Mouse (Mus musculus) spleen, adult 12 weeks (tissue): Measurements from ENCODE around the gene Tubb1.

ENCODE experiments used
- DNase-seq: peaks from one replicate; pipeline ENCODE4 v3.0.0; 2022; ENCODE audit warnings: low spot score

Tubb1 gene

GRCm38 (mm10) chr2:174450353-174450752 is at the start of gene Tubb1:
Gene Tubb1, plus strand, starts transcription at chr2:174450695.
- DNase-seq, result no peak

DNA sequence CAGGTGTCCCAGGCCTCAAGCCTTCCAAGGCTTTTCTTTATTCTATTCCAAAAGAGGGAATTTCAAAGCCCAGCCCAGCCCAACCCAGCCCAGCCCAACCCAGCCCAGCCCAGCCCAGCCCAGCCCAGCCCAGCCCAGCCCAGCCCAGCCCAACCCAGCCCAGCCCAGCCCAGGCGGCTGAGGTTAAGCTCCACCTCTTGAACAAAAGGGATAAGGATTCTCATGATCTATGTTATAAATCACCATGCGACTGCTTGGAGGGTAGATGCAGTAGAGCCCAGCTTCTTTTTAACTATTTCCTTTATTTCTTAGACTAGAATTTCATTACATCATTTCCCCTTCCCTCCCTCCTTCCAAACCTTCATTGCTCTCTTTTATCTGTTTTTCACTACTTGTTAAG is 40.3 kb upstream of the Tubb1 start:
- no peak for DNase-seq

DNA sequence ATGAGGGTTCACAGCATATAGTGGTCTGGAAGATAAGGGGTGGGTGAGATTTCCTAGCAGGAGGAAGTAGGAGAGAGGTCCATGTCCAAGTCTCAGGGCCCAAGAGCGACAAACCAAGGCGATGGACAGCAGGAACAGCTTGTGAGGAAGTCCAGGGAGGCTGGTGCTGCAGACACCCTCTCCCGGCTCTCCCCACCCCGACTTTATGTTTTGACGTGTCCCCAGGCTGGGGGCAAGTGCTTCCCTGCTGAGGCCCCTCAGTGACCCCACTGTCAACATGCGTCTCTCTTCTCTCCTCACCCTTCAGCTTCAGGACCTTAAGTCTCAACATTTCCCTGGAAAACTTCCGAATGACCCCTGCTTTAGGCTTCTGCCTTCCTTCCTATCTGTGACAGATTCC is 37.4 kb upstream of the Tubb1 start:
- no peak for DNase-seq

- no peak for DNase-seq
Measured at GRCm38 (mm10) chr2:174415001-174415730, 35.3 kb upstream of the Tubb1 start.

DNA sequence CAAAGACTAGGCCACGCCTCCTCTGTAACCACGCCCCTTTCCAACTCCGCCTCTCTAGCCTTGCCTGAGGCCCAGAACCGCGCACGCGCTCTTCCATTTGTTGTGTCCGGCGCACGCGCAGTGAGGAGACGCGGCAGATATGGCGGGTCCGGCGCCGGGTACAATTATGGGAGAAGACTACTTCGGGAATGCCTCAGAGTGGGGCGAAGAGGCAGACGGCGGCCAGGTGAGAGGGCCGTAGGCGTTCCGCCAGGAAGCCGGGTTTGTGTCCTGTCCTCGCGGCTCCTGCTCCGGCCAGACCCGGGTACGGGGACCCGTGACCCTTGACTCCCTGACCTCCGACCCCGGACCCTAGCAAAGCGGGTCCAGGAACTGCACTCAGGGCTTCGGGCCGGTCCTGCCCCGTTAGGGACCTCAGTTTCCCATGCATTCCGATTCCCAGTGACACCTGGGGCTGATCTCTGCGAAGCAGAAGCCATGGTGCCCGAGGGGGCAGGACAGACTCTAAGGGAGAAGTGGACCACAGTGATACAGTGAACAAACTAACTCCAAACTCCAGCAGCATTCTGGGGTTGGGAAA is 34.7 kb upstream of the Tubb1 start, which contains the start of gene Nelfcd:
TSS of gene Nelfcd (plus strand) at position 74 of the 580 bp plus-strand sequence.
- peak; percentile 98 for DNase-seq

GRCm38 (mm10) chr2:174421107-174421506 is 29.4 kb upstream of the Tubb1 start:
- no peak for DNase-seq

DNA sequence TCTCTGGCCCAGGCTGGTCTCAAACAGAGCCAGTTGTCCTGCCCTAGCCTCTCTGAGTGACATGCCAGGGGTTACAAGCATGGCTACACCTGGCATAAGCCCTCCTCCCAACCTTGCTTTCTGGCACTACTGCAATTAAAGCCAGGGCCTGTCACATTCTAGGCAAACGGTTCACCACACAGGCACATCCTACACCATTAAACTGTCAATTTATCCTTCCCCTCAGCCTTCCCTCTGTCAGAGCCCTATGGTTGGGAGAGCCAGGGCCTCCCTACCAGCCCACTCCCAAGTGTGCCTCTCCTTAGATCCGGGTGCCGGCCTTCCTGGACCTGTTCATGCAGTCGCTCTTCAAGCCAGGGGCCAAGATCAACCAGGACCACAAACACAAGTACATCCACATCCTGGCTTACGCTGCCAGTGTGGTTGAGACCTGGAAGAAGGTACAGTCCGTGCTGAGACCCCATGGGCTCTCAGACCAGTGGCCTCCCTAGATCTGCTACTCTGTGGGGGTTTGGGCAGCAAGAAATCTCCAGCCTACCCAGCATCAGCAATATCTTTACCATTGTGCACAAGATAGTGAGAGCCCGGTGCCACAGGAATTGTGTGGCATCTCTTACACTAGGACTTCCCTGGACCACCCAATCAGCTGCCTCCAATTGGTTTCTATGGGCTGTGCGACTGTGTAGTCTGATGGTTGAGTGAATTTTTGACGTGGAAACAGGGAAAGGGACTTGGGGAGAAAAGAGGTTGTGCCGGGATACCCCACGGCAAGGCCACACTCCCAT is 26.0 kb upstream of the Tubb1 start:
- DNase-seq, result no peak

GRCm38 (mm10) chr2:174426856-174427255 is 23.6 kb upstream of the Tubb1 start:
- DNase-seq, result no peak

- DNase-seq, result no peak
Measured at GRCm38 (mm10) chr2:174428076-174428835, 22.2 kb upstream of the Tubb1 start.

GRCm38 (mm10) chr2:174428996-174429591 is 21.4 kb upstream of the Tubb1 start:
- DNase-seq, result no peak

DNA sequence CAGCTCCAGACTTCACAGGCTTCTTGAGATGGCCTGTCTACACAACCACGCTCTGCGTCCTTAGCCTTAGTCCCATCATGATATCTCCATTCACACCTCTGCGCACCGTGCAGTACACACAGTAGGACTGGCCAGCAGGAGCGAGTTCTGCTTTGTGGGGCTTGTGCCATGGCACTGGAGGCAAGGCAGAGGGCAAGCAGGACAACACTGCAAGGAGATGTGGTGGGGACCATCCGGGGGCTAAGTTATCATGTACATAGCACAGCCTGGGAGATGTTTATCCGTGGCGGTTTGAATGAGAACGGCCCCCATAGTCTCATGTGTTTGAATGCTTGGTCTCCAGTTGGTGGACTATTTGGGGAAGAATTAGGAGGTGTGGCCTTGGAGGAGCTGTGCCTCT is 15.6 kb upstream of the Tubb1 start:
- no peak for DNase-seq

DNA sequence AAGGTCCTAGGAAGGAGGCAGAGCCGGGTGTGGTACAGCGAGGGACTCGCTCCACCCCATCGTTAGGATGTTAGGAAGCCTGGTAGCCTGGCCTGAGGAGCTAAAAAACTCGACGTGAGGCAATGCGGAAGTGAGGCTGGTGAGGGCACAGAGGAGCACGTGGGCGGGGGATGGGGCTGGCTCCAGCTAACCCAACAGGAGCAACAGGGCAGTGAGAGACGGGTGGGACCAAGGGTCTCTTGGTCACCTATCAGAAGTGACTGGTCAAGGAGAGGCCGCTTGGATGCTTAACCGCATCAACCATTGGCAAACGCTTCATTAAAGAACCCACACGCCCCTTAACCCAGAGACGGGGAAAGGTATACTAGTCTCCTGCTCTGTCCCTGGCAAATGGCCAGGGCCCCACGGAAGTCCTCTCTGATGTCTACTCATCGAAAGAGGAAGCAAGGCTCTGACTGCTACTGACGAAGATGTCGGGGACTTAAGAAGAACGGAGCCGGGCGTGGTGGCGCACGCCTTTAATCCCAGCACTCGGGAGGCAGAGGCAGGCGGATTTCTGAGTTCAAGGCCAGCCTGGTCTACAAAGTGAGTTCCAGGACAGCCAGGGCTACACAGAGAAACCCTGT is 14.3 kb upstream of the Tubb1 start:
- DNase-seq, result peak; percentile 36

DNA sequence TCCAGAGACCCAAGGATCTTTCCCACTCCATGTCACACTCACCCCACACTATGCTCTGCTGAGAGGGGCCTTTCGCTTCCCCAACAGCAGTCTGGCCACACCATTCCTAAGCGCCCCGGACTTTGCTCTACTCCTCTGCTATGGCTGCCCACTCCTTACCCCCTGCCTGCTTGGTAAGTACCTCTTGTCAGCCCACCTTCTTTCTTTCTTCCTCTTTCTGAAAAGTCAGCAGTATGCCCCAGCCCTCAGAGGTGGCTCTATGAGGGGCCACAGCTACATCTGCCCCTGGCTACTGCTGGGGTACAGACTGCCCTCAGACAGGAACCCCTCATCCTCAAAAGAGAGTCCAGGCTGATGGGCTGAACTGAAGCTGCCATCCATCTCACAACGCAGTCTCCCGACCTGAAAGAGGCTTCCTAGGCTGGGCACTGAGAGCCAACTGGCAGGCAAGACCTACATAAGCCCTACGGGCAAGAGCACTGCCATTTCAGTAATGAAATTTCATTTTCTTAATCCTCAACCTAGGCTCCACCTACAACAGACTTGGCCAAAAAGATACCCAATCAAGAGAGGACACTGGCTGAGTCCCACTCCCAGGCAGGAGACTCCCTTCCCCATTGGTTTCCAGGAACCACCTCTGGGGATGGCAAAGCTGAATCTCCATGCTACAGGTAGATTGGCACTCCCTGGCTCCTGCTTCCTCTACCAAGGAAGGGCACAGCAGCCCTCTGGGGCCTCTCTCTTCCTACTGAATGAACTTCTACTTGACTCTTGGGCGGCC is 13.4 kb upstream of the Tubb1 start:
- no peak for DNase-seq

GRCm38 (mm10) chr2:174437697-174437982 is 12.9 kb upstream of the Tubb1 start:
- DNase-seq, result peak; percentile 33

- no peak for DNase-seq
Measured at GRCm38 (mm10) chr2:174438181-174438580, 12.3 kb upstream of the Tubb1 start.

- peak; percentile 73 for DNase-seq
Measured at GRCm38 (mm10) chr2:174438737-174439449, 11.6 kb upstream of the Tubb1 start, which contains the start of gene Ctsz. Gene Ctsz, minus strand, starts transcription at chr2:174439039.

GRCm38 (mm10) chr2:174439450-174439838 is 11.1 kb upstream of the Tubb1 start:
- DNase-seq, result no peak

GRCm38 (mm10) chr2:174439961-174440360 is 10.5 kb upstream of the Tubb1 start:
- no peak for DNase-seq

GRCm38 (mm10) chr2:174441898-174442297 is 8.6 kb upstream of the Tubb1 start:
- DNase-seq, result no peak

DNA sequence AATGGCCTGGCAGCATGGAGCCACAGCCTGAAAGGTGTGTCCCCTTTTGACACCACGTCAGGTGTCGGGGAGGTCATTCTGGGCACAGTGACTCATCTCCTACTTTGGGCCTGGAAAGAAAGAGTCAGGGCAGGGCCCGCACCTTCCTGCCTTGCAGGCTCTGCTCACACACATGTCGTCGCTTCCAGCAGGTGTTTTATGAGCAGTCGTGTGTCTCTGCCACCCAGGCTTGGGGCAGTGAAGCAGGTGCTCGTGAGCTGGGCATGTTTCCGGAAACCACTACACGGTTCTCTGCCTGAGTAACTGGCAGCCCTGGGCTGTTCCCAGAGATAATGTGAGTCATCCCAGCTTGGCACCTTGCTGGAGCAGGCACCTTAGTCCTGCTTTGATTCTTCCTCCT is 8.0 kb upstream of the Tubb1 start:
- no peak for DNase-seq
